Mouse (Mus musculus) heart, postnatal 10 days (tissue): ENCODE data around the gene Ptch2. TPM values are rescaled to one million over a fixed set of nuclear protein-coding genes. Genes with fewer than 3 reads are reported as not detected.

Experiments used
- DNase-seq, 2 experiments: peaks; one replicate each; pipeline ENCODE4 v3.0.0; 2021
- intact Hi-C: fragments of 180-260 bp; cut with DNase I; formaldehyde crosslinking; loops from one replicate; pipeline ENCODE4 v1.15.1; 2025
- microRNA-seq, 2 experiments: library from miRNA; unstranded; fragments of <30 nt; microRNA quantifications; one replicate each; pipeline ENCODE4 v1.2.0; 2022
- total RNA-seq, 2 experiments: library from RNA; stranded (reverse); gene quantifications; 2 replicates each; pipeline ENCODE4 v1.2.3; 2021

Gene Ptch2
- total RNA-seq, 2 experiments from 2014 or later: 3.6 to 4.3 TPM

DNA sequence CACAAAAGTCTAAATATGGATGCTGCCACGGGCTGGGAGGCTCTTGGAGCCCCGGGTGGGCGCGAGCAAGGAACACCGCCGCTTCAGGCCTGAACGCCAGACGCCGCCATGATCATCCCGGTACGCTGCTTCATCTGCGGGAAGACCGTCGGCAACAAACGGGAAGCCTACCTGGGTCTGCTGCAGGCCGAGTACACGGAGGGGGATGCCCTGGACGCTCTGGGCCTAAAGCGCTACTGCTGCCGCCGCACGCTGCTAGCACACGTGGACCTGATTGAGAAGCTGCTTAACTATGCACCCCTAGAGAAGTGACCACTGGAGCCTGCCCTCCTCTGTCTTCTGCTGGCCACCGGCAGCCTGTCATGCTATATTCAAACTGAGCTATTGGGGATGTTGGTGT, 52.9 kb downstream of the Ptch2 start:
- intact Hi-C loops: no loop called here
- no peak for DNase-seq

DNA sequence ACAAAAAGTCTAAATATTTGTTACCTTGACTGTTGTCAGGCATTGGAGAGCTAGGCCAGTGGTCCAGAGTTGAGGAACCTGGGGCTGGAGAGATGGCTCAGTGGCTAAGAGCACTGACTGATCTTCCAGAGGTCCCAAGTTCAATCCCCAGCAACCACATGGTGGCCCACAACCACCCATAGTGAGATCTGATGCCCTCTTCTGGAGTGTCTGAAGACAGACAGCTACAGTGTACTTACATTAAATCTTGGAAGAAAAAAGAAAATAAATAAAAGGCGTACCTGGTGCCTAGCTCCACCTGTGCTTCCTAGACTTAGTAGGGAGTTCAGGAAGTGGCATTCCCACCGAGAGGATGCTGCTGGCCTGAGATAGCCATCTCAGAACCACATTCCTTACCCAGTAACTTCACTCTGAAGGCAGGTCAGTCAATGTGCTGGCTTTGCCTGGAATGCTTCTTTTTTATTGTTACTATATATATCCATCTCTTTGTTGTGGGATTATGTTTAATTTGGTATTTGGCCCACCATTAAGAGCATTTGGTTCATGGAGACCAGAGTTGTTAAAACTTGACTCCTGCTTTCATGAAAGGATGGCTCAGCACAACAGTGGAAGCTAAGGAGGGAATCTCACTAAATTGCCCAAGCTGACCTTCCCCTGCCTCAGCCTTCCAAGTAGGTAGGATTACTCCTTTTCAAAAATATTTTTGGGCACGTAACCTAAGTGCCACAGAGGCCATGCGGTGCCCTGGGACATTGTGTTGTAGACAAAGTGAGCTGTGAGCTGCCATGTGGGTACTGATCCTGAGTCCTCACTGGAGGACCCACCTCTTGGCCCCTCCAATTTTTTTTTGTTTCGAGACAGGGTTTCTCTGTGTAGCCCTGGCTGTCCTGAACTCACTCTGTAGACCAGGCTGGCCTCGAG, 53.7 kb downstream of the Ptch2 start:
- DNase-seq: no peak
- intact Hi-C loops: no loop called here

DNA sequence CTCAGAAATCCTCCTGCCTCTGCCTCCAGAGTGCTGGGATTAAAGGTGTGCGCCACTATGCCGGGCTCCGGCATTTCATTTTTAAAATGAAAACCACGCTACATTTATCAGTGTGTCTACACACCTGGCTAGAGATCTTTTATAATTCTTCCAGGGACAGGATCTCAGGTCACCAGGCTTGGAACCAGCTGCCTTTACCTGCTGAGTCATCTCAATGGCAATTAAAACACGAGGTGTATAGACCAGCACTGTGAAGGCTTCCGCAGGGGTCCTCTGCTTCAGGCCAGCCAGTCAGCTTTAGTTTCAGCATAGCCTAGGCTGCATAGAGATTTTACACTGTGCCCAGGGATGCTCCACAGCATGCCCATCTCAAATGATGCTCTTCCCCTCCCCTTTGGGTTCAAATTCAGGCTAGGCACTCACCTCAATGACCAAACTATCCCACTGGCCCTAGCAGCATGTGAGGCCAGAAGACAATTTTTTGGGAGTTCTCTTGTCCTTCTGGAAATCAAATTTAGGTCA, 54.4 kb downstream of the Ptch2 start:
- DNase-seq: no peak
- intact Hi-C loops: no loop called here

DNA sequence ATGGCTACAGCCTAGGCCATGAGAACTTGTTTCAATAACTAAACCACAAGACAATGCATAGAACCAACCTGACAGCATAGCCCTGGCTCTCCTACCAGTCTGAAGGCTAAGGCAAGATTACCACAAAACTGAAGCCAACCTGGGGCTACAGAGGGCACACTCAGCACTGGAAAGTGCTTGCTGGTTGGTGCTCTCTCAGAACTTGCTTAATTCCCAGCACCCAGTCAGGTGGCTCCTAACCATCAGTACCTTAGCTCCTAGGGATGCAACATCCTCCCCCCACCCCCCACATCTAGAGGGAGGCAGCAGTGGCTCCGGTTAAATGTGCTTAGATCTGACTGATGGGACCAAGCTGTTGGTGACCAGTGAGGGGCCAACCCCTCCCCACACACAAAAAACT, 55.5 kb downstream of the Ptch2 start:
- intact Hi-C loops: no loop called here
- no peak for DNase-seq

DNA sequence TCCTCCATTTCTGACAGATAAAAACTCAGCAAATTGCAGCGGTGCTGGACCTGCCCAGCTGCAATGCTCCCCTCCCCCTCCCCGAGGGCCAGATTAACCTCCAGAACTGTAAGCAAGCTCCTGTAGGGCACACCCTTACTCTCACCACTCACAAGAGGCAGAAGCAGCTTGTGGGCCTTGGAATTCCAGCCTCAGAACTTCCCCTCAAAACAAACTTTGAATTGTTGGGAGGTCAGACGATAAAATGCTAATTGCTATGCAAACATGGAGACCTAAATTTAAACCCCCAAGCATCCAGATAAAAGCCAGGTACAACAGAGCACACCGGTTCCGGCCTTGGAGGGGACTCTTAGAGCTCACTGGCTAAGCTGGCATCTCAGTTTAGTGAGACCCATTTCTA, 56.8 kb downstream of the Ptch2 start:
- DNase-seq: no peak
- intact Hi-C loops: no loop called here

DNA sequence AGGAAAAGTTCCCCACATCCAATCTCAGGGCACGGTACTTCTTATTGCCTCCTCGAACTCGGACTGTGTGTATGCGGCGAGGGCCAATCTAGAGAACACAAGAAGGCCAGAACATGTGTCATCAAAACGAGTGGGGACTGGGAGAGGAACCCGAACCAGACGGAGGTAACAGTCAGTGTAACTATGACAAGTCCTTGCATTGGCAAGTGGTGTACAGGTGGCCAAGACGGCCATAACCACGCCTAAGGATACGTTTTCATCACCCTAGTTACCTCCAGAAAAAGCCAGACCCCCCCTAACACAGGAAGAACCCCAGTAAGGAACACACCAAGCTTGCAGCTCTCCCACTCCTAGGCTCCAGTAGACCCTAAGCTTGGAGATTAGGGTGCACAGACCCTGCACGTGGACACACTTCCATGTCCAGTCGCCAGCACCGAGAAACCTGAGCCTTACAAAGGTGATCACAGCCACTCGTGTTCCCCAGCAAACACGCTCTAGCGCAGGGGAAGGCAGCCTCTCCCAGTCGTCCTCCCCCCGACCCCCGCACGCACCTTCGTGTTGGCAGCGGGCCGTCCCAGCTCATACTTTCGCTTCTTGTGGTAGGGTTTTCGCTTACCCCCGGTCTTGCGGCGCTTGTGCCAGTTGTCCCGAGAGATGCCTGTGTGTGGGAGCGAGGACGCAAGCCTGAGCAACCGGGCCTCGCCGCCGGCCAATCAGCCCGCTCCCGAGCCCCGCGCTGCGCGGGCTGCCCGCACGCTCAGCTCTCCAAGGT, 59.3 kb downstream of the Ptch2 start:
- no peak for DNase-seq
- intact Hi-C loops: no loop called here

DNA sequence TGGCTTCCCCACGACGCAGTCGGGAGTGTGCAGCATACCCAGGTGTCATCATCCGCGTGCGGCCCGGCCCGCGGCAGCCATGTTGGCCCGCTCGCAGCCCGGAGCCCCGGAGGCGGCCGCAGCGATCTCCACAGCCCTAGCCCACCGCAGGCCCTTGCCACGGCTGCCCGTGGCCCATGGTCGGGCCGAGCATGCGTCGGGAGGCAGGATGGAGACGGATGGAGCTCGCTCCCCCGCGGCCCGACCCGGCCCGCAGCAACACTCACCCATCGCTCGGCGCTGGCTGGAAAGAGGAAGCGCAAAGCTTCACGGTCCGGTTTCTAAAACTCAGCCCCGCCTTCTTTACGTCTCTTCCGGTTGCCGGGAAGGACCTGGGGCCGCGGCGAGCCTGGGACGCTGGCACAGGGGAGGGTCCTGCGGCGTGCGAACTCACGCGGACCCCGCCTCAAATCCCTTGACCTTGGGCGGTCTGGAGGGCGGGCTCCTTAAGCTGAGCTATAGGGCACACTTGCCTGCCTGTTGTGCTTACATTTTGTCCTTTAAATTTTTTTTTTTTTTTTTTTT, 60.0 kb downstream of the Ptch2 start, which contains the start of gene Rps8:
TSS of gene Rps8 (minus strand) at position 452 of the 564 bp plus-strand sequence.
- intact Hi-C loops: no loop called here
- peak; percentile 92 to 93 for DNase-seq

DNA sequence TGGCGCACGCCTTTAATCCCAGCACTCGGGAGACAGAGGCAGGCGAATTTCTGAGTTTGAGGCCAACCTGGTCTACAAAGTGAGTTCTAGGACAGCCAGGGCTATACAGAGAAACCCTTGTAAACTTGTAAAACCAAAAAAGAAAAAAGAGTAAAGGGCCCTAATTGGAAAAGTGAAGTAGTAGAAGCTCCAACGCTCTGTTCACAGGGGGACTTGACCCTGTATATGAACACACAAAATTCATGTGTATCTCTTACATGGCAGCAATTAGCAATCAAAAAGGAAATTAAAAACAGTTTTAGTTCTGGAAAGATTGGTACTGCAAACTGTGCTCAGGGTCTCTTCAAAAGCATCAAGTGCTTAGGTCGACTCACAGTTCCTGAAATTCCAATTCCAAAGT, 60.5 kb downstream of the Ptch2 start:
- no peak for DNase-seq
- intact Hi-C loops: no loop called here

DNA sequence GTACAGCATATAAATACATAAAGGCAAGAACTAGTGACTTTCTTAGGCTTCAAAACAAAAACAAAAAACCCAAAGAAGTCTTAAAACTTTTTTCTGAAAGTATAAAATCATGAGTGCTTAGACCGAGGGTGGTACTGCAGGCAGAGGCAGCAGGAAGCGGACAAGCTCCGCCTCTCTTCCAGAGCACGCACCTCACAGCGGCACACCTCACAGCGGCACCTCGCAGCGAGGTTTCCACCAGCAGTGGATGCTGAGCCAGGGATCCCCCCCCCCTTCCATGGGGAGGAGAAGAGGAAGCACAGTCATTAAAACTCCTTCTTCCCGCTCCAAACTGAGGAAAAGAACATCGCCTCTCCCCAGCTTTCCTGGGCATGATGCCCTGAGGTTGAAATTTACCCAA, 63.8 kb downstream of the Ptch2 start:
- intact Hi-C loops: no loop called here
- DNase-seq: no peak

DNA sequence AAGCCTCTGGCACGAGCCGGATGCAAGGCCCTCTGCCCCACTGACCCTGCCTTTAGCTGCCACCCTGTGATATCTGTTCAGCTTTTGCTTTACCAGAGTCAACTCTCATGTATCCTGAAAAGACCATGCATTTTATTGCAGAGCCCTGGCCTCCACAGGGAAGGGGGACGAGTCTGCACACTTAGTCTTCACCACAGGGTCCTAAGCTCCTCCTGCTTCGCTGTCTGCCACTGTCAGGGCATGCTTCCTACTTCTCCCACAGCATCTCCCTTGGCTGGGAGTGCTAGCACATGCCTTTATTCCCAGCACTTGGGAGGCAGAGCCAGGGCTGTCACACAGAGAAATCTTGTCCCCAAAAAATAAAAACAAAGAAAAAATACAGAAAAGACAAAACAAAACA, 65.3 kb downstream of the Ptch2 start:
- intact Hi-C loops: no loop called here
- DNase-seq: no peak

Small RNA genes within 50 kb of the gene (microRNA-seq; reads per million reads assigned to microRNA genes)
- 0 reads per million in 2 experiments for gene Gm22398

Other genes starting within 250 kb of the Ptch2 start
- gene Zswim5, start 218.7 kb upstream of the Ptch2 start, total RNA-seq: 1 to 10 TPM; 1.5 to 1.6 TPM
- 10 to 100 TPM; 92.0 to 98.7 TPM for gene Urod, start 101.7 kb upstream of the Ptch2 start, total RNA-seq
- gene Hectd3, start 100.8 kb upstream of the Ptch2 start, total RNA-seq: 10 to 100 TPM; 13.9 to 14.9 TPM
- 10 to 100 TPM; 19.2 to 20.3 TPM for gene Eif2b3, start 76.7 kb upstream of the Ptch2 start, total RNA-seq
- 1 to 10 TPM; 5.1 to 6.4 TPM for gene Btbd19, start 29.6 kb downstream of the Ptch2 start, total RNA-seq
- under 1 TPM in 1 of 2 experiments, not detected in 1; 0.31 TPM for gene Tctex1d4, start 30.7 kb downstream of the Ptch2 start, total RNA-seq
- gene Plk3, start 37.9 kb downstream of the Ptch2 start, total RNA-seq: 1 to 10 TPM; 3.7 to 4.3 TPM
- gene Rps8, start 60.2 kb downstream of the Ptch2 start, total RNA-seq: 100 to 1,000 TPM; 803 to 807 TPM
- 1 to 10 TPM; 5.2 to 8.0 TPM for gene Kif2c, start 86.6 kb downstream of the Ptch2 start, total RNA-seq
- 10 to 100 TPM; 28.5 to 40.0 TPM for gene Tmem53, start 155.9 kb downstream of the Ptch2 start, total RNA-seq
- gene Armh1, start 156.1 kb downstream of the Ptch2 start, total RNA-seq: under 1 TPM; 0.35 to 0.38 TPM